Mouse (Mus musculus) frontal cortex, adult (tissue): Measurements from ENCODE around the gene Ddx54.

Source experiments
- ATAC-seq: cut with Nextera tagmentation; 2 replicates; pipeline ENCODE4 v1.9.2; 2017; ENCODE audit warnings: mild to moderate bottlenecking, moderate library complexity, mixed read lengths; ENCODE audit not compliant: low TSS enrichment

Ddx54 gene

DNA sequence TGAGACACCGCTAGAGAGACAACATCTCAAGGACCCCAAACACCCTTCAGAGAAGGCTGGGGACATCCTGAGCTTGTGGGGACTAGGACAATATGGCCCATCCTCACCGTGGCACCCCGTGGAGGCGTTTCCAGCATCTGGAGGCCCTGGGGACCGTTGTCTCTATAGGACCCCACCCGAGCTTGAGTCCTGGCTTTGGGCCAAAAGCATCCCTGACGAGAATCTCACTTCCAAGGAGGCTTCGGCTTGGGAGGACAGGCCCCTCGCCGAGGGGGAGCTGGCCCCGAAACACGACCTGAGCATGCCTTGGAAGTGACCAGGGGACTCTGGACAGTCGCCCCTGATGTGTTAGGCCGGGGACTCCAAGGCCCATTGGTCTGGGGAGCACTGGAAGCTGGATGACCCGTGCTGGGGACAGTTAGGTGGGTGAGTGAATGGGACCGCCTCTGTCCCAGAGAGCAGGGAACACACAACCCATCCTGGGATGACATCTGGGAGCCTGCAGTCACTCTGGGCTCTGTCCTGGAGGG lies 3.2 kb upstream of the Ddx54 start:
- ATAC-seq = no peak

DNA sequence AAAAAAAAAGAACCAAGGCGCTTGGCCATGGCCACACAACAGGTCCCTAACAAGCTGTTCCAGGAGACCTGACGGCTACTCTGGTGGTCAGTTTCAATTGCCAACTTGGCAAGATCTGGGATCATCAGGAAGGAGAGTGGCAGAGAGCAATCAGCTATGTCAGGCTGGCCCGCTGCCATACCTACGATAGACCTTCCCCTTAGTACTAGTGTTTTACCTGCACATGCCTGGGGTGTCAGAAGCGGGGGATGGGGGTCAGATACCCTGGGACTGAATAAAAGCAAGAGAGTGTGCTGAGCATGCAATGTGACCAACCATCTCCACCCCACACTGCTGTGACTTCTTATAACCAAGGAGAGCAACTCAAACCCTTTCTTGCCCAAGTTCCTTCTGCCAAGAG lies 1.6 kb upstream of the Ddx54 start:
- ATAC-seq = no peak

DNA sequence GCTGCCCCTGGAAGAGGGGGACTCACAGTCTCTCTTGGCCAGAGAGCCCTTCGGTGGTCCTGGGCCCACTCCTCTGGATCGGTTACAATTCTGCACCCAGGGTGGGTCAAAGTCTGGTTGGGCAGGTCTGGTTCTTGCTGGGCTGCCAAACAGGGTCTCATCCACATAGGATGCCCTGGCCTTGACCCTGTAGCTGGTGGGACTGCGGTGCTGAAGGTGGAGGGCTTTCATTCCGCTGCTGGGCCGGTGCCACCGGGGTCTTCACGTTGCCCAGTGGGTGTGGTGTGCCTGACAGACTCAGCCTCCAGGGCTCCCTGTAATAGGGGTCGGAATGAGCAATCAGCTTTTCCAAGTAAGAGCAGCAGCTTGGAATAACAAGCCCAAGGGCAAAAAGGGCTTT lies 1.1 kb upstream of the Ddx54 start:
- no peak for ATAC-seq

- ATAC-seq = peak; percentile 85
Observed at GRCm38 (mm10) chr5:120612822-120613604, 474 bp downstream of the Ddx54 start.

- ATAC-seq = no peak
Observed at GRCm38 (mm10) chr5:120615903-120616302, 3.4 kb downstream of the Ddx54 start.

DNA sequence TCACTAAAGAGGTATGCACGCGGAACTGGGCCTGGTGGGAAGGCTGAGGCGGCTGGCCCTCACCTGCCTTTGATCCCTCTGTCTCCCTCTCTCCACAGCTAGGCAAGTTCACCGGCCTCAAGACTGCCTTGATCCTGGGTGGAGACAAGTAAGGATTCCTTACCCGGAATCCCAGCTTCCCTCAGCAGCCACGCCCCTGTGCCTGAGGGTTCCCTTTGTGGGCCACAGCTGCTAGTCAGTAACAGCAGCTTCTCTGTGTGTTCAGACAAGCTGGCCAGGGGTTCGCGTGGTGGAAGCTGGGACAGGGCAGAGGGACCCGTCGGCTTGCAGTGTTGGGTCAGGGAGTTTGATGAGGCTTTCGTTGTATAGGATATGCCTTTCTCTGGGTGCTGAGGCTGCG lies 6.2 kb downstream of the Ddx54 start:
- no peak for ATAC-seq

GRCm38 (mm10) chr5:120619201-120619600 lies 6.7 kb downstream of the Ddx54 start:
- no peak for ATAC-seq

- ATAC-seq = peak; percentile 35; the same call in 1 of the 2 replicates
Observed at GRCm38 (mm10) chr5:120620375-120621077, 8.0 kb downstream of the Ddx54 start.

- peak; percentile 47 for ATAC-seq
Observed at GRCm38 (mm10) chr5:120621078-120621765, 8.7 kb downstream of the Ddx54 start.

- peak; percentile 23; the same call in 1 of the 2 replicates for ATAC-seq
Observed at GRCm38 (mm10) chr5:120621846-120622197, 9.3 kb downstream of the Ddx54 start.

- no peak for ATAC-seq
Observed at GRCm38 (mm10) chr5:120622198-120622851, 9.8 kb downstream of the Ddx54 start.

DNA sequence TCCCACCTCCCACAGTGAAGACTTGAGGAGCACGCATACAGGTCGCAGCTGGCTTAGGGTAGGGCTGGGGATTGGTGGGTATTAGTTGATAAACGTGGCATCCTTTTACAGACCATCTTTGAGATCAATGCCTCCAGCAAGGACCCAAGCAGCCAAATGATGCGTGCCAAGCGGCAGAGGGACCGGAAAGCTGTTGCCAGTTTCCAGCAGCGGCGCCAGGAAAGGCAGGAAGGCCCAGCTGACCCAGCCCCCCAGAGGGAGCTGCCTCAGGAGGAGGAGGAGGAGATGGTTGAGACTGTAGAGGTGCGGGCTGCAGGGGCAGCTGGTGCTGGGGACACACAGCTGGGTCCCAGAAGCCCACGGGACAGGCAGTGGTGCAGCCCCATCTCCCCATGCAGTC lies 11.9 kb downstream of the Ddx54 start:
- ATAC-seq = no peak

GRCm38 (mm10) chr5:120626399-120626798 lies 13.9 kb downstream of the Ddx54 start:
- no peak for ATAC-seq

DNA sequence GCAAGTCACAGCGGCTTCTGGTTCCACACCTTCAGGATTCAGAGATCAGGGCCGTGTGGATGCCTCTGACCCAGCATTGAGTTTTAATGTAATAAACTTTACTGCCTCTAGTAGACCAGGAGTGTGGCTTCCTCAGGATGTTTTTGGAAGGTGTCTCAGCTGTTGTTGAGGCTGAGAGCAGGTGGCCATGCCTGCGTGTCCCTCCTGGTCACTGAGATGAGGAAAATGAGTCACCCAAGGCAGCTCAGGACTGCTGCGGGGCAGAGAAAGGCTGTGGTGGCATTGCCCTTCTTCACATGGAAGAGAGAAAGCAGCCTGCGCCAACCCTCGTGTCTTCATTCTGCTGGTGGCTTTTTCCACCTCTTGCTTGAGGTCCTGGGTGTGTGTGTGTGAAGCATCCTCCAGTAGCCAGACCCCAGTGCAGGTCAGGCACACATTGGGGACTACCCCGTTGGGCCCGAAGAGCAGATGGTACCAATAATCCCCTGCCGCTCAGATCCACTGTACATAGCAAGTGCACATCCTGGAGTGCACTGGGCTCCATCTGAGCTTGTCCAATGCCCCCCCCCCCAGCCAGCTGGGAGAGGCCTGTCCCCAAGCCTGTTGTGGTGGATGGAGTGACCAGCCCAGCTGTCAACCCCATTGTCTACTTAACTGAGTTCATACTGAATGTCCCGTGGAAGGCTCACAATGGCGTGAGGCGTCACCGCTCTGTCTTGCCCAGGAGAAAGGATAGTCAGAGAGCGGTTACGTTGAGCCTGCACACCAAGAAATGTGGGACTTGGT lies 15.2 kb downstream of the Ddx54 start:
- ATAC-seq = no peak

DNA sequence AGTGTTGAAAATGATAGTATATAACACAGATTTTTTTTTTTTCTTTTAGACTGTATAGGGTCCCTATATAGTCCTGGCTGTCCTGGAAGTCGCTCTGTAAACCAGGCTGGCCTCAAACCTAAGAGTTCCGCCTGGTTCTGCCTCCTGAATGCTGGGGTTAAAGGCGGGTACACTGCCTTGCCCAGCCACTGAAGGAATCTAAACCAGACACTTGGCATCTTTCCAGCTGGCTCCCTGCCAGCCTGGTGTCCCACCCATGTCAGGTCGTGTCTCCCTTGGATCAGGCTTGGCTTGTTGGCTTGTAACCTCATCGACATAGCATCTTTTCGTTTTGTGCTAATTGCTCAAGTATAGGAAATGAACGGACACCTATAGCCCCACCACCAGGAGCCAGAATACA lies 16.1 kb downstream of the Ddx54 start:
- no peak for ATAC-seq

DNA sequence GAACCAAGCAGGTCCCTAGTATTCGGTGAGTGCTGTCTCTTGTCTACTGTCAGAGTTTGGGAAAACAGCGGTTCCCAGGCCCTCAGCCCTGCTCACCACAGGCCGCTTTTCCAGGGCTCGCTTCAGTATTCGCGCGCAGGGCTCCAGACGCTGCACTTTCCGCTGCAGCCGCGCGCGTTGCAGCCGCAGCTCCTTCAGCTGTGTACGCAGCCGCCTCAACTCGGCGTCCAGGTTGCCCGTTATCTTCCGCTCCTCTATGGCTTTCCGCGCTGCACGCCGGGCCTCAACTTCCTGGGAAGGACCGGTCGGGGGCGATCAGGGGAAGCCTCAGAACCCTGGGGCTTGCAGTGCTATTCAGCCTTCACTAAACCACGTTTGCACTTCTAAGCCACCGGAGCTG lies 18.6 kb downstream of the Ddx54 start:
- ATAC-seq = no peak

DNA sequence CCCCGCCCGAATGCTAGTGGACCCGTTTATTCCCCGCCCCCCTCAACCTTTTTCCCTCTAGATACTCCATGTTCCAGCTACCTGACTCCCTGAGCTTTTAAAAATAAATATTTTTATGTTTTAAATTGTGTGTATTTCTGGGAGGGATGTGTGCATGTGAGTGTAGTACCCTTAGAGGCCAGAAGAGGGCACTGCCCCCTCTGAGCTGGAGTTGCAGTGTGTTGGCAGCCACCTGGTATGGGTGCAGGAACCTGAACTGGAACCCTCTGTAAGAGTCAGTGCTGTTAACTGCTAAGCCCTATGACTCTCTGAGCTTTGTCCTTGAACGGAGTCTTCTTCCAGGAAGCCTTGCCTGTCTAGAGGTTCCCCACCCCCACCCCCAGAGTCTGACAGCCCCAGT lies 19.4 kb downstream of the Ddx54 start:
- no peak for ATAC-seq

DNA sequence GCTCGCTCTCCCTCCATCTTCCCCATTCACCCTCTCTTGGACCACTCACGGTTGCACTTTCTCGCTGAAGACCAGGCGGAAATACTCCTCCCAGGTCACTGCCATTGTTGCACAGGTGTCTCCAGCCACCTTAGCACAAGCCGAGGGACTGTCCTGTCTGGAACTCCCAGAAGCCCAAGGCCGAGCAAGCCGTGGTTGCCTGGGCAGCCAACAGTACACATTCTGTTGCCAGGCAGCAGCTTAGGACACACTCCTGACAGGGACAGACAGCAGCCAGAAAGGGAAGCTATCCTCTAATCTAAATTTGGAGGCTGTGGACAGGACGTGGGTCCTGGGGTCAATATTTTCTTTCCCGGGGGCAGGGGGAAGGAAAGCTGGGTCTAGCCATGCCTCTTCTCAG lies 21.6 kb downstream of the Ddx54 start, which contains the start of gene Cfap73:
Cfap73 (minus strand) TSS at position 105 of the 400 bp plus-strand sequence.
- no peak for ATAC-seq

DNA sequence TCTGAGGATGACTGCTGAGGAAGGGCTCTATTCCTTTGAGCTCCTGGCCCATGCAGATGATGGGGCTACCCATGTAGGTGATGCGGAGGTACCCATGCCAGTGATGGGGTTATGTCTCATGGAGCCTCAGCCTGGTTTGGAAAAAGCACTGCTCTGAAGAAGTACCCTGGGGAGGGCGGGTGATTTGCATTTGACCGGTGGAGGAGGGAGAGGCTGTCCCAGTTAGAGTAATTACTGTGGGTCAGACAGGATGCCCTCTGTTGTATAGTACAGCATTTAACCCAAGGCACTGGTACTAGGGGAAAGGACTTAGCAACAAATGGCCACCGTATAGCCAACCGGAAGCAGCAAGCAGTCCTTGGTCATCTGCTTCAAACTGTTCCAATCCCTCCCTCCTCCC lies 22.3 kb downstream of the Ddx54 start:
- ATAC-seq = no peak

- no peak for ATAC-seq
Observed at GRCm38 (mm10) chr5:120635633-120636032, 23.1 kb downstream of the Ddx54 start.

GRCm38 (mm10) chr5:120640094-120640493 lies 27.6 kb downstream of the Ddx54 start:
- no peak for ATAC-seq
